Mouse (Mus musculus) left cerebral cortex, adult 9 months (tissue): ENCODE data around the gene Vmn2r-ps130.
"Not testable (repeated sequence)": the region's sequence is repeated elsewhere in the genome, so short reads cannot be mapped to it uniquely, and the experiment has no call there.

Source experiments
- DNase-seq, 2 experiments: peaks; one replicate each; pipeline ENCODE4 v3.0.0; 2022; ENCODE audit warnings: low spot score in 2 of 2

The Vmn2r-ps130 gene

GRCm38 (mm10) chr17:23060866-23061265 is at the start of gene Vmn2r-ps130:
Gene Vmn2r-ps130, plus strand, starts transcription at chr17:23061166.
- not testable (repeated sequence) for DNase-seq
